Mouse (Mus musculus): ENCODE measurements at regions not wholly inside any gene's neighbourhood (a gene's known extent, or its start where the extent isn't known, plus 50 kb on each side); places are given as distances from the start of the nearest gene placed in this dataset.

DNA sequence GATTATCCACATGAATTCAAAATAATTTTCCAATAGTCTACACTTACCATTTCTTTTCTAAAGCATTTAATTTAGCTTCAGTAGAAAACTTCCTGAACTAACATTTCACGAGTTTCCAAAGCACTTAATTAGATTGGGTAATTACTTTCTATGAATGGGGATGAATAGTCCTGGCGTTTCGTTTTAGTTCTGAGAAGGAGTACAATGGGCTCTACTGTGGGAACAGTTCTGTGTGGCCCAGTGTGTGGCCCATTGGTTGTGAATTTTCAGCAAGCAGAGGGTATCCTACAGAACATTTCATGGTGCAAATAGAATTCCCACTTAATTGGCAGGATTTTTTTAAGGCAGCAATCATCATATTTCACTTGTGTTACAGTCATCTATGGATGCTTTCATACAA lies 95.5 kb downstream of the 1700017N19Rik start:
- no peak for DNase-seq (ENCODE audit: low spot score)

DNA sequence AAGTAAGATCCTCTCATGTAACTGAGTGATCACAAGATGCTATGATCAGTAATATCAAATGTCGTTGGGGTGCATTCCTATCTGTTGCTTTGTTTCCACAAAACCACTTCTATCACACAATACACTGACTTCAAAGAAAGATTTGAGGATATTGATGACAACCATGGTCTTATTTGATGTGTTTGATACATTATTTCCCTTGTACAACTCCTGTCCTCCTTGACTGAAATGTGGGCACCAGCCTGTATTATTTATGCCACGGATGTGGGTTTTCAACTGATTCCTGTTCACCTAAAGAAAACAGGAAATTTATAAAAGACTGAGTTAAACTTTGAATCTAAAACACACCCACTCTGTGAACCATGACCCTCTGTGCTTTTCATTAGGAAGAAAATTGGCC lies 105.7 kb downstream of the 1700017N19Rik start:
- DNase-seq (ENCODE audit: low spot score) = no peak

DNA sequence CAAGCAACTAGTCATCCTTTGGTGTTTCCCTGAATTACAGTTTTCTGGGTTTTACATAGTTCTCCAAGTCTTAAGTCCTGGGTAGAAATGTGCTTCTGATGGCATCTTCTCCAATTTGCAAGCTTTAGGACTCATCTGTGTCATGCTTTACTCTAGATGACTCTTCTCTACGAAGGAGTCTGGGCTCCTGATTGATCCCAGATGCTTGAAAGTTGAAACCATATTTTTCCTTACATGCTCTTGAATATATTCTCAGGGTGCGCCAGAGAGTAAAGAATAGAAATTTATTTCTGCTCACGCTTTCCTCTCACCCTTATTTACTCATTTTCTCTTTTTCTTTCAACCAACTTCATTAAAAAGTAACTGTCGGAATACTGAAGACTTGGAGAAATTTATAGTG lies 108.9 kb downstream of the 1700017N19Rik start:
- DNase-seq (ENCODE audit: low spot score) = no peak

DNA sequence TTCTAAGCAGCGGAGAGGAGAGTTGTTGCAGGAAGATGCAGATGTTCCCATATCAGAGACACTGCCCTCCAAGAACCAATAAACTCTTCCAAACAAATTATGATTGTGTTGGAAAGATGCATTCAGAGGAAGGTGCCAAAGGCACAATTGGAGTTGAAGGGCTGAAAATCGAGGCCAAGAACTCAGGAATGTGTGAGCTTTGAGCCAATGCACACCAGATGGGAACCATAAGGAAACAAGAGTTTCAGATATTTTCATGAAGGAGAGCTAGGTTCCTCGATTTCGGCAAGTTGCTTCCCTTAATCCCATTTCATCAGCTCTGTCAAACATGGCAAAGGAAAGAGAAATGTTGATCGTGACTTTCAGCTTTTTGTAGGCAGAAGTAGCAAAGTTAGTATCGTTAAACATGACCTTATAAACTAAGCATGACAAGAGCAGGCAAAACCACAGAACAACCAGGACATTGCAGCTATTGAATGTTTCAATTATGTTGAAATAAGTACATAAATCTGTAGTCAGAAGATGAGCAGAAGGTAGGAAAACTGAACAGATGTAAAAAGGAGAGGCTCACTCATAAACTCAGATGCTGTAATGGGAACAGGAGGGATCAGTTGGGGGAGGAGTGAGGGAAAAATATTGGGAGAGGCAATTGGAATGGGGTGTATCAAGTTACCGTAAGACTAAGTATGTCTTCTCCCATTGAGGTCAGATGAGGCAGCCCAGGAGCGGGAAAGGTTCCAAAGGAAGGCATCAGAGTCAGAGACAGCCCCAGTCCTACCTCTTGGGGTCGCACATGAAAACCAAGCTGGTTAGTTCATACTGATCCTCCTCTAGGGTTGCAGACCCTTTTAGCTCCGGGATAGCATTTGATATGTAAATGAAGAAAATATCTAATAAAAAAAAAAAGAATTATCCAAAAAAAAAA lies 110.3 kb downstream of the 1700017N19Rik start:
- DNase-seq (ENCODE audit: low spot score) = no peak

DNA sequence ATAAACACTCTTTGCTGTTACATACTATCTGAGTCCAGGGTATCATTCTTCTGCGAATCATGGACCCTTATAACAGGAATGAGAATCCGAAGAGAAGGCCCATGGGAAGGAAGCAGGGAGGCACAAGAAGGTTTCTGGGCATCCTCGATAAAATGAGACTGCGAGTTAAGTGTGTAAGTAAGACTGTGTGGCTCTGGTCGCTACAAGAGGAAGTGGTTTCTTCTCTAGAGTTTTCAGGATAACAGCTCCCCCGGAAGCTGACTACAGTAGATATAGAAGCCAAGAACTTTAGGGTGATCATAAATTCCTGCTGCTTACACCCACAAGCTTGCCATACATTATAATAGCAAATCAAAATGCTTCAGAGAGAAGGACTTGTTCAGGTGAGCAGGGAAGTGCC lies 111.7 kb downstream of the 1700017N19Rik start:
- no peak for DNase-seq (ENCODE audit: low spot score)

DNA sequence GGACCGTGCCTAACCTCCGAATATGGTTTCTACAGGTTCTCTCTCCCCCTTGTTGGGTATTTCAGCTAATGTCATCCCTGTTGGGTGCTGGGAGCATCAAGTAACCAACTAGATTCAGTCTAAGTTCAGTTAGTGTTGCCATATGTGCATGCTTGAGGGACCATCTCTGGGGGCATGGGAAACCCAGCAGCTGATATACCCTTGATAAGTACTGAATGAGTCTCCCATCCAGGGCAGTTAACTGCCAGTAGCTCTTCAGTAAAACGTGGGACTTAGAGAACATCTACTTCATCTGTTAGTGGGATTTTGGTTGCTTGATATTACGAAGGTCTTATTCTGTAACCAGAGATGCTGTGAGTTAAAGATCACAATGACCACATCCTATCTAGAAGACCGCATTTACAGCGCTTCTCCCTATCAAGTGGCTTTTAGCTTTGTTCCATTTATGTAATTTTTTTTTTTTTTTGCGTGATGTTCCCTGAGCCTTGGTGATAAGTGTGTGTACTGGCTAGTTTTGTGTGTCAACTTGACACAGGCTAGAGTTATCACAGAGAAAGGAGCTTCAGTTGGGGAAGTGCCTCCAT lies 125.9 kb downstream of the 1700017N19Rik start:
- DNase-seq (ENCODE audit: low spot score) = no peak

DNA sequence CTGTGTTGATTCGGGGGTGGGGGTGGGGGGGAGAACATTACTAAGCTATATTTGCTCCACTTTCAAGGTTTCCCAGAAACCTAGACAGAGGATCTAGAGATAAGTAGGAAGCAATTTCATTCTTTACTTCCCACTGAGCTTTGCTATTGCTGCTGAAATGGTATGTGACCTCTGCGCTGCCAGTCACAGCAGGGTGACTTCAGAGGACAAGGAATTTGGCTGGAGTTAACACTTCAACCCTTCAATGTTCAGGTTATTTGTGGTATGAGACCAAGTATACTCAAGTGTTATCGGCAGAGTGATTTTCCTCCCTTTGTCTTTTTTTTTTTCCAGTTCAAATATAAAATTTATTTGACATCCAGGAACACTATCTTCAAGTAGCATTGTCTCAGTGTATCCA lies 128.3 kb downstream of the 1700017N19Rik start:
- DNase-seq (ENCODE audit: low spot score) = no peak

DNA sequence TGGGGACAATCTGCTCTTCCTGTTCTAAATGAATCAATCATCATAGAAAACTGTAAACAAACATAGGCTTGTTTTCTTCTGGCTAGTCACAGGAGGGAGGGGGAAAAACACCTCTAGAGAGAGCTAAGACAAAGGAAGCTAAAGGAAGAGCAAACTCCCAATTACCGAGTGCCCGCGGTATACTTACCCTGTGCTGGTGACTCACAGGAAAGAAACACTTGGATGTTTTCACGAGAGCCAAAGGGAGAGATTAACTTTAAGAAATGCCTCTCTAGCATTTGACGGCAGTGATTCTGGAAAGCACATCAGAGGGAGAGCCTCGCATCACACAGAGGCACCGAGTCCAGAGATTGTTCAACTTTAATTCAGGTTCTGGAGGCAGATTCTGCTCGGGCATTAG lies 151.0 kb downstream of the 1700017N19Rik start:
- DNase-seq (ENCODE audit: low spot score) = no peak

DNA sequence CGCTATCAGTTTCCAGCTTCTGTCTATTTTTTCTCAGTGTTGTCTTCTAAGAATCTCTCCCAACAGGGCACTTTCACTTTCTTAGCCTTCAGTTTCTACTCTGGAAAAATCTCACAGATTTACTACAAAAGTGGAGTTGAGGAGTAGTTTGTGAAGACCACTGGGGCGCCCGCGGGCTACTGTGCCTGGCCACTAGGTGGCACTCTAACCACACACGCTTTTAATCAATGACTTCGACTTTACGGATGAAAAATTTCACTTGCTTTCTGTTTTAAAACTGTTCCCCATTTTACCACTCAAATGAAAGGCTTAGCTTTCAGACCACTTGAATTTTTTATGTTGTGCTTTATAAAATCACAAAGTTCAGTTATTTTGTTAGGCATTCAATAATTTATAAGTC lies 151.8 kb downstream of the 1700017N19Rik start:
- peak; percentile 39 for DNase-seq (ENCODE audit: low spot score)

DNA sequence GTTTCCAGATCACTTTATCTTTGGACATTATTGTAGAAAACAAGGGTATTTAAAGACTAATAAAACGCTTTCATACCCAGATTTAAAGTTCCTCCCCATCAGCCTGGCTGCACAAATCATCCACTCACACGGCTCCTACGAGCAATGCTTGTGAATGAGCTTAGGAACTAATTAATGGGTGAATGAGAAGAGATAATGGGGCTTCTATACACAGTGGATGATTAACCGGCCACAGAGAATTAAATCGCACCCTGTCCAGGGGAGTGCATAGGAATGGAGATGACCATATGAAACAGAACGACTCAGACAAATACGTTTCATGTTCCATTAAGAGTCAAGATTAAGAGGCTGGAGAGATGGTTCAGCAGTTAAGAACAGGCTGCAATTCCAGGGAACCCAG lies 155.9 kb downstream of the 1700017N19Rik start:
- DNase-seq (ENCODE audit: low spot score) = no peak

DNA sequence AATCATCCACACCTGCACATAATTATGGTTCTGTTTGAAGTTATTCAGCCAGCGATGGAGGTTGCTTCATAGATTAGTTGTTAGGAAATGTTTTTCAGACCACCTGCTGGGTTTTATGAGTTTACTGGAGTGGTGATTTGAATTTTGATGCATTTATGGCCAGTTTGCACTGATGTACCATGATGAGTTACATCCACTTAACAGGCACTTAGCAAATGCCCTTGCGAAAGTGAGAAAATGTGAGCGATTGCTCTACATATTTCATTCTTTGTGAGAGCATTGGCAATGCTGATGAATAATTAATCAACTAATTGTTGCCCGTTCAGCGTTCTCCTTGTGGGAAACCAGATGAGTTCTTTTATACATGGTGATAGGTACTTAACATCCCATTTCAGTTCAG lies 164.7 kb downstream of the 1700017N19Rik start:
- no peak for DNase-seq (ENCODE audit: low spot score)

DNA sequence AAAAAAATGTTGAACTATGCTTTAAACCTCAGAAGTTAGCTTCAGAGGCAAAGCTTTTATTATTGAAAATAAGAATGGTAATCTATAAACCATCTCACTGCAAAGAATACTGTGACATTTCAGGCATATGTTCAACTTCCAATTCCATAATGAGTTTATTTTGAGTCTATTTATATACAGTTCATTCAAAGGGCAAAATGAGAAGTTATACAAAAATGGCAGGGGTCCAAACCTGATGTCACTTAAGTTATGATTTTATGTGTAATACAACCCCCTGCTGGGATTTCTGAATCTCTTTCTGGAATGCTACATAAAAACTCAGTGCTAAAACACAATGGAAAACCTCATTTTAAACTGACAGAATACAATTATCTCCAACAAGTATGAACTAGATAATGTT lies 184.0 kb downstream of the 1700017N19Rik start:
- DNase-seq (ENCODE audit: low spot score) = no peak

DNA sequence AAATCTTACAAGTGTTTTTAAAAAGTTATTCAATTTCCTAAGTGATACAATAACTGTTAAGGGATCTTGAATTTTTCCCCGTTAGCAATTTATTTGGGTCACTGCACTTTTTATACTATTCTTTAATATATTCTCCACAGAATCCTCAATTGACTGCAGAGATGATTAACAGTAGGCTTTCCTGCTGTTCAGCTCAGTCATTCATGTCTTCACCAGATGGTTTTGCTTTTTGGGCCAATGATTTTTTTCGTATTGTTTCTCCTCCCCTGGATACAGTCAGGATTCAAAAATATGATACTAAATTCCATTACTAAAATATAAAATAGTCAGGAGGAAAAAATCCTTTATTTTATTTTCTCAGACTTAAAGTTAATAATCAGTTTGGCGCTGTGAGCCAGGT lies 201.9 kb downstream of the 1700017N19Rik start:
- DNase-seq (ENCODE audit: low spot score) = no peak

DNA sequence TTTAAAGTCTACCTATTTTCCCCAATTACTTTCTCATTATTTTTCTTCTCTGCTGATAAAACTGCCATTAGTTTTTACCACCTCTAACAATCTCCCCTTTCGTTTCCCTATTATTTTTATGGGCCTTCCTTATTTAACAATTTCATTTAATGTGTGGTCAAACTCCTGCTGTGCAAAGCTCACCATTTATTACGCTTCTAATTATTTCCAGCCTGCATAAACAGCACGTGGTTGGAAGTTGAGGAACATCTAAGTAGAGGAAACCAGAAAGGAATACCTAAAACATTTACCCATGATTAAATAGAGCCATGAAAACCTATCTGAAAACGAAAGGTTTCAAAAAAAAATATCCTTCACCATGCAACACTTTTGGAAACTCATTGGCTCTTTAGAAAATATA lies 202.3 kb downstream of the 1700017N19Rik start:
- no peak for DNase-seq (ENCODE audit: low spot score)

DNA sequence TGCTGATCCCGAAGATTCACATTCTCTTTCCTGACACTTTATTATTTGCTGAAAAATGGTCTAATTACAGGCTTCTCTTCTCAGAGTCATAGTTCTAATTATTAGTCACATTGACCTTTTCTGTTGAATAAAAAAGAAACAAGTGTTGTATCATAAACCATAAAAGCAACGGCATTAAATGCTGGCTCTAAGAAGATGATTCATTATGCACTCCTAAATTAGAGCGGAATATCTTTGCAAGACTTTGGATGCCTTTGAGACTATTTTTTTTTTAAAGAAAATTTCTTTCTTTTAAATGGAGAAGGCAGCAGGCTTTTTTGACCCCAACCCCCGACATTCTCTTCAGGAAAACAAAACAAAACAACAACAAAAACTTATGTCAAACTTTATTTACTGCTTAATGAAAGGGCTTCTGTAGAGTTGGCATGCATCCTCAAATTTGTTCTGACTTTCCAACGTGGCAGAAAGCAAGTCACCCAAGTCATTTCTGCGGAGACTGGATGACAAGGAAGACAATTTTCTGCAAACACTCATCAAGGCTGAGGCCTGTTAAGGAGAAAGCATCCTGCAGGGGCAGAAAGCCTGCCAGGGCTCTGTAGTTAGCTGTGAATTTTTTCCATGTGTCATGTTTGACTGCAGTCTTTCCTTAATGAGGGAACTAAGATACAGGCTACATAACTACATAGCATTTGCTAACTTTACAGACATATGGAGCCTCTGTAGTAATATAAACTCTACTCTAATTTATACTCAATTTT lies 205.1 kb downstream of the 1700017N19Rik start:
- no peak for DNase-seq (ENCODE audit: low spot score)

DNA sequence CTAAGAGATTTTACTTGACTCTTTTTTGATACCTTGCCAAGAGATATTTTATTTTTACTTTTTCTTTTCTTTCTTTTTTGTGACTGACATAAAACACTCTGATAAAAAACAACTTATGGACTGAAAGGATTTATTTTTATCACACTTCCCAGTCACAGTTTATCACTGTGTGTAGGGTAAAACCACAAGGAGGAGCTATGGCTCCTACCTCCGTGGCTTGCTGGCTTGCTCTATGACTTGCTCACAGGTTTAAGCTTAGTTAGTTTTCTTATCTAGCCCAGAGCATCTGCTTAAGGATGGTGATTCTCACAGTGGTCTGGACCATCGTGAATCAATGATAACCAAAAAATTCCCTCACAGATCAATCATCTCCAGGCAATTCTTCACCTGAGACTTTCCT lies 221.4 kb downstream of the 1700017N19Rik start:
- DNase-seq (ENCODE audit: low spot score) = no peak

DNA sequence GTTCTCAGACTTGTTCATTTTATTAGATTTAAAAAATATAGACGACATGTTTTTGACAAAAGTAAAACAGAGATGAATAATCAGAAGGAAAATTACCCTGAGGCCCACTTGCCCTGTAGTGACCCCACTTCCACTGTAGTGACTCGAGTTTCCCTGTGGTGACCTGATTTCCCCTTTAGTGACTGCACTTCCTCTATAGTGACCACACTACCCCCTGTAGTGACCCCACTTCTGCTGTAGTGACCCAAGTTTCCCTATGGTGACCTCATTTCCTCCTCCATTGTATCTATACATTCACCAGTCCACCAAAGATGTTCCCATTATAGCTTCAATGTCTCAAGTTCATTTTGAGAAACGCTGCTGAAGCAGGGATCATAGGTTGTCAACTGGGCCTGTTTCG lies 244.5 kb downstream of the 1700017N19Rik start:
- DNase-seq (ENCODE audit: low spot score) = no peak

DNA sequence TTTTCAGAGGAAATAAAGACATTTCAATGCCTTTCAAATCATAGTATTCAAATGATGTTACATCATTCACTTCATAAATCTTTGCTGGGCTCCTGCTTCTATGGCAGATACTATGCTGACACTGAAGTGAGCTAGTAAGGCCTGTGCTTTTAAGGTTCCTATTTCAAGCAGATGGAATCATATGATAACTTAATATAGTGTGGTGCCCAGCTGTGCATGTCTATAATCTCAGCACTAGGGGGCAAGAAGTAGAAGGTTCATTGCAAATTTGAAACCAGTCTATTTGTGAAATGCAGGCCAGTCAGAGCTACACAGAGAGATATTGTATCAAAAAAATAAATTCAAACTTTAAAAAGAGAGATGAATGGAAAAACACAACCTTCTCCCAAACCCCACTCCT lies 262.9 kb downstream of the 1700017N19Rik start:
- no peak for DNase-seq (ENCODE audit: low spot score)

DNA sequence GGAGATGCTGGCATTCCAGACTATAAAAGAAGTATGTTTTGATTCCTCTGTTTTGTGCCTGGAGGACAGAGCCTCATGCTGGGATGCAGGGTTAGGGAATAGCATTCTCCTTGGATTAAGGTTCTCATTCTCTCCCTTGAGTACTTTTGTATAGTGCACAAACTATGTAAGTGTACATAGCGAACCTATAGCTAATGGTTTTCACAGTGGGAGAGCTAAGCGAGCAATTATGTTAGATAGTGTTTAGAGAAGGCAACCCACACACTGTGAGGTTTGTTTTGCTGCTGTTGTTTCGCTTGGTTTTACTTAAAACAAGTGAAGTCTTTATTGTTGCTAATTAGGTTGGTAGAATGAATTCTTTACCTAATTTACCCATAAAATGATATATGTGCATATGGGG lies 266.2 kb downstream of the 1700017N19Rik start:
- DNase-seq (ENCODE audit: low spot score) = no peak

DNA sequence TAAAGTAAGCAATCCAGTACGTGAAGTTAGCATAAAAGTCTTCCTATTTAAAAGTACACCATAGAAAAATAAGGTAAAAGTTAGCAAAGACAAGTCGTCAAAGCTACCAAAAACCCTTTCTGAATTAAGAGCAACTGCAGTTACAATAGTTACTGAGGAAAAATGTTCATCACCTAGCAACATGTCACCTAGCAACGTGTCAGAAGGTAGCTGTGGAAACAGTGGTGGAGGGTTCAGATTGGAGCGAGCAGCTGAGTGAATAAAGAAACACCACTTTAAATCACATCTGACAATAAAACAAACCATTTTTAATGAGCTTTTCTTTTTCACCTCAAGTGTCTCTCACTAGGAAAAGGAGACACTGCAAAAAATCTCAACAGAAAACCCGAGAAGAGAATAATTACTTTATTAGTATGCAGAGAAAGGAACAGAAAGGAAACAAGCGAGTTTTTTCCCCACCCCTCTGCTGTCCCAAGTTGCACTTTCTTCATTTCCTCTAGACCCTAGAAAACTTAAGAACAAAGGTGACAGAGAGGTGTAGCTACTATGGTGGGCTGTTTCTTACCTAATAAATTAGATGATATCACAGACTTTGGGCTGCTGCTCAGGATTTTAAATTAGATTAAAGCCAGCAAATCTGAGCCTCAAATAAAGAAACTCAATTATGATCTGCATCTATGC lies 275.4 kb downstream of the 1700017N19Rik start:
- no peak for DNase-seq (ENCODE audit: low spot score)

DNA sequence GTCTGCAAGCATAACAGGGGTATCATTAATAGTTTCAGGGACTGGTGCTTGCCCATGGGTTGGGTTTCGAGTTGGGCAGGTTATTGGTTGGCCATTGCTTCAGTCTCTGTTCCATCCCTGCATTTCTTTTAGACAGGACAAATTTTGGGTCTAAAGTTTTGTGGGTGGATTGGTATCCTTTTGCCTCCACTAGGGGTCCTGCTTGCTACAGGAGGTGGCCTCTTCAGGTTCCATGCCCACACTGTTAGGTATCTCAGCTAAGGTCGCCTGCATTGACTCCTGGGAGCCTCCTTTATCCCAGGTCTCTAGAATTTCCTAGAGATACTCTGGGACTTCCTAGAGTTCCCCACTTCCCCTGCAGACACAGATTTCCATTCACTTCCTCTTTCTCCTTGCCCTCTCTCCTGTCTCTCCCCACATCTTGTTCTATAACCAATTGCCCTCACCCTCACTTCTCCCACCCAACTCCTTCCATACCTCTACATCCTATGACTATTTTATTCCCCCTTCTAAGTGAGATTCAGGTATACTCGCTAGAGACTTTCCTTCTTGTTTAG lies 278.2 kb downstream of the 1700017N19Rik start:
- DNase-seq (ENCODE audit: low spot score) = no peak

DNA sequence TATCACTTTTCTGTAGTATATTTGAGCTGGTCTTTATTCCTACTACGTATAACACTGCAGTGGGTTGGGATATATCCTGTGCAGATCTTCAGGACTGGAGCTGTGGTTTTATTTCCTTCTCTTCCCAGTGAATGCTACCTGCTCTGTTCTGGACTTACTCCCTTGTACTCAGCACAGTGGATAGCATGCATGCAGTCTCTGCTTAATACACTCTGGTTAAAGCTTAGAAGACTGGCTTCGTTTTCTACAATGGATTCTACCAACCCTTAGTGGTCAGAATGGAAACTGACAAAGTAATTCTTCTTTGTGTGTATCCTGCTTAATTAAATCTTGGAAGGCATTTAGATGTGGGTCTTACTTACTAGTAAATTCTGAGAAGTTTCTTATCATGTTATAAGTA lies 292.3 kb downstream of the 1700017N19Rik start:
- DNase-seq (ENCODE audit: low spot score) = no peak

Measured in ovary, postnatal 10 days (tissue).